Mouse (Mus musculus): Measurements from ENCODE around the gene Chgb. TPM values are rescaled to one million over a fixed set of nuclear protein-coding genes. Genes with fewer than 3 reads are reported as not detected.

Chgb gene
- total RNA-seq, 2 experiments from 2014 or later: 0.18 TPM; not detected in 1

DNA sequence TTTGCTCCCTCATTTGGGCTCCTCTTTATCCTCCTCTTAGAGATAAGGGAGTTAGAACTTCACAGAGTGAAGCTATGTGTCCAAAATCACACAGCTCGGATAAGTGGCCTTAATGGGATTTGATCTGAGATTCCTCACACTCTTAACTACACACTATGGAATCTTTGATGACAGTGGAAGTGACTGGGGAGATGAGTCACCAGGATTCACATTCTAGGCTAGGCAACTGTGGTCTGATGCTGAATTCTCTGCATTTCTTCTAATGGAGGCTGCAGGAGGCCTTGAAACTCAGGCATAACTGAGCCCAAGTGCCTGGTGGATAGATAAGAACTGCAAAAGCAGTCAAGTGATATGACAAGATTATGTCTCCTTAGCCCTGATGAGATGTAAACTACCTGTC is 10.3 kb upstream of the Chgb start:
- no peak overlapping the region for H3K27ac ChIP-seq
- intact Hi-C loops (cut with DNase I): no loop called here
- TF ChIP-seq CTCF (IDR thresholded peaks at IDR 0.05): no peak

DNA sequence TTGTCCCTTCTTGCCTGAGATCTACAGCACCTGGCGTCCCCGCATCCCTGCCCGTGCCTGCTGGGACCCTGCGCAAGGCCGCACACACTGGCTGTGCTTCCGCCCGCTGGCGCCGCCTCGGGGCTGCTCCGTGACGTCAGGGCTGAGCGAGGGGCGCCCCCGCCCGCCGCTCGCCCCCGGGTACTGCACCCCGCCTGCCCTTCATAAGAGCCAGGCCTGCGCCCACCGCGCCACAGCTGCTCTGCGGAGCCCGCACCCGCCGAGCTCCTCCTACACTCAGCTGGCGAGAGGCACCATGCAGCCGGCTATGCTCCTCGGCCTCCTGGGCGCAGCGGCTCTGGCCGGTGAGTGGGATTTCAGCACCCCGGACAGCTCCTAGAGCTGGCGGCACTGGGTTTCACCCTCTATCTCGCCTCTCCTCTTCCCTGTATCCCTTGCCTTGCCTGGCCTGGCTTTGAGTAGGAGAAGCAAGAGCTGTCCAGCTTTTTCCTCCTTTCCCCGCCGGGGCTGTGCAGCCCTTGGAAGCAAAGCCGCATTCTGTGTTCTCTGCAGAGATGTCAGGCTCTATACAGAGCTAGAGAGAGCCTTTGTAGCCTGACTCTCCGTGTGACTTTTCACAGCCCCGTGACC is 476 bp downstream of the Chgb start:
- DNase-seq: peak; percentile 85
- intact Hi-C loops (cut with DNase I): no loop called here
- H3K4me3 ChIP-seq: 0 out of 2 replicates have a peak overlapping the region, but pooled peaks have one; percentile 26
- no peak overlapping the region for H3K27ac ChIP-seq
- no peak for TF ChIP-seq CTCF (IDR thresholded peaks at IDR 0.05)

More for the DNA sequence above, 10.3 kb upstream of the Chgb start:
- no peak overlapping the region for H3K4me3 ChIP-seq
- DNase-seq: no peak

DNA sequence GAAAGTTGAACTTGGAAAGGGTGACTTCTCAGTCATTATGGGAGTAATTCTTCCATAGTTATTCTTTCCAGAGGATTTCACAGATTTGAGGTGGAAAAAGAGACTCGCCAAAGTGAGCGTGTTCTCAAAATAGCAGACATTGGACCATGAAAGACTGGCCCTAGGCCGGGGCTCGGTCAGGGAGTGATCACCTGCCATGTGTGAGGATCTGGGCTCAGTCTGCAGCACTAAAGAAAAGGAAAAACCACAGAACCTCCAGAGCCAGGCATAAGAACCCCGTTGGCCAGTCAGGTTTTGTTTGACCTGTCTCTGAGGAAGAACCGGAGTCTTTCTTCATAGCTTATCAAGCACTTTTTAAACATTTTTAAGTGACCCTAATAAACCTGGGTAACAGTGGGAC is 3.0 kb downstream of the Chgb start:
- DNase-seq: no peak
- TF ChIP-seq CTCF (IDR thresholded peaks at IDR 0.05): no peak
- H3K27ac ChIP-seq: no peak overlapping the region
- intact Hi-C loops (cut with DNase I): no loop called here
- H3K4me3 ChIP-seq: no peak overlapping the region

DNA sequence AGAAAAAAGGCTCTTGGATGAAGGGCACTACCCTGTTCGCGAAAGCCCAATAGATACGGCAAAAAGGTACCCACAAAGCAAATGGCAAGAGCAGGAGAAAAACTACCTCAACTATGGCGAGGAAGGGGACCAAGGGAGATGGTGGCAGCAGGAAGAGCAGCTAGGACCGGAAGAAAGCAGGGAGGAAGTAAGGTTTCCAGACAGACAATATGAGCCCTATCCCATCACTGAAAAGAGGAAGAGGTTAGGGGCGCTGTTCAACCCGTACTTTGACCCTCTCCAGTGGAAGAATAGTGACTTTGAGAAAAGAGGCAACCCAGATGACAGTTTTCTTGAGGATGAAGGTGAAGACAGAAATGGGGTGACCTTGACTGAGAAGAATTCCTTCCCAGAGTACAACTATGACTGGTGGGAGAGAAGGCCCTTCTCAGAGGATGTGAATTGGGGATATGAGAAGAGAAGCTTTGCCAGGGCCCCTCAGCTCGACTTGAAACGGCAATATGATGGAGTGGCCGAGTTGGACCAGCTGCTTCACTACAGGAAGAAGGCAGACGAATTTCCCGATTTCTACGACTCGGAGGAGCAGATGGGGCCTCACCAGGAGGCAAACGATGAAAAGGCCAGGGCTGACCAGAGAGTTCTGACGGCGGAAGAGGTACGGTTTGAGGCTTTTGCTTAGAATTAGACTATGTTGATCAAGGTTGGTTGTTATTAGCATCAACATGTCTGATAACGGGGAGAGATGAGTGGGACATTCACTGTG is 12.5 kb downstream of the Chgb start:
- no peak for TF ChIP-seq CTCF (IDR thresholded peaks at IDR 0.05)
- H3K27ac ChIP-seq: no peak overlapping the region
- H3K4me3 ChIP-seq: no peak overlapping the region
- DNase-seq: no peak
- intact Hi-C loops (cut with DNase I): no loop called here

DNA sequence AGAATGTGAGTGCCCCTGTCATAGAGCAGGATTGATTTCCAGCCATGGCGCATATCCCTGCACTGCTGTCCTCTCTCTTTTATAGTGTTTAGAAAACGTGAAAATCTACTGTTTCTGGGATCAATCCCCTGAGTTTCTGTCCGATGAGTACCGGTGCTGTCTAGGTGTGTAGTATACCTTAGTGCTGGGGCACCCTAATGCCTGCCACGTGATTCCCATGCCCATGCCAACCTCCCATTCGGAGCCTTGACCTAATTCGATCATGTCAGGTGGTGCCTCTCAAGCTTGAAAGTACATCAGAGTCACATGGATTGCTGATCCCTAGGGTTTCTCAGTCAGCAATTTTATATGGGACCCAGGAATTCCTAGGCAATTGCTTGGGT is 13.1 kb downstream of the Chgb start:
- DNase-seq: no peak
- no peak for TF ChIP-seq CTCF (IDR thresholded peaks at IDR 0.05)
- Histone ChIP-seq H3K4me3 (no peak overlapping the region), H3K27ac (no peak overlapping the region)
- intact Hi-C loops (cut with DNase I): no loop called here

DNA sequence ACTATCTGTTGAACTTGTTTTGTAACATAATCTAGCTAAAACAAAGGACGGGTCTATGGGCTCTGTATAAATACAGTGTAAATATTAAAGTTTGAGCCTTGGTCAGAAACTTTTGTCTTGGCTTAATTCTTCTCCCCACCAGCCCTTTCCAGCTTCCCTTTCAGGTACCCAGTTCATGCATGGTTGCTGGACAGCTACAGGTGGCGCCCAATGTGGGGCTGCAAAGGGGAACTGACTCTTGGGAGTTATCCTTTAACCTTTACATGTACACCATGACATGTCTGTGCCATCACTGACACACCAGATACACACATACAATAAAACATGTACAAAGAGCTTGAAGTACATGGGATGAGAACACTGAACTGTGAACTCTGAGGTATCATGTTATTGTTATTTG is 21.9 kb downstream of the Chgb start:
- intact Hi-C loops (cut with DNase I): no loop called here
- TF ChIP-seq CTCF (IDR thresholded peaks at IDR 0.05): no peak
- DNase-seq: no peak
- Histone ChIP-seq H3K27ac (no peak overlapping the region), H3K4me3 (no peak overlapping the region)

DNA sequence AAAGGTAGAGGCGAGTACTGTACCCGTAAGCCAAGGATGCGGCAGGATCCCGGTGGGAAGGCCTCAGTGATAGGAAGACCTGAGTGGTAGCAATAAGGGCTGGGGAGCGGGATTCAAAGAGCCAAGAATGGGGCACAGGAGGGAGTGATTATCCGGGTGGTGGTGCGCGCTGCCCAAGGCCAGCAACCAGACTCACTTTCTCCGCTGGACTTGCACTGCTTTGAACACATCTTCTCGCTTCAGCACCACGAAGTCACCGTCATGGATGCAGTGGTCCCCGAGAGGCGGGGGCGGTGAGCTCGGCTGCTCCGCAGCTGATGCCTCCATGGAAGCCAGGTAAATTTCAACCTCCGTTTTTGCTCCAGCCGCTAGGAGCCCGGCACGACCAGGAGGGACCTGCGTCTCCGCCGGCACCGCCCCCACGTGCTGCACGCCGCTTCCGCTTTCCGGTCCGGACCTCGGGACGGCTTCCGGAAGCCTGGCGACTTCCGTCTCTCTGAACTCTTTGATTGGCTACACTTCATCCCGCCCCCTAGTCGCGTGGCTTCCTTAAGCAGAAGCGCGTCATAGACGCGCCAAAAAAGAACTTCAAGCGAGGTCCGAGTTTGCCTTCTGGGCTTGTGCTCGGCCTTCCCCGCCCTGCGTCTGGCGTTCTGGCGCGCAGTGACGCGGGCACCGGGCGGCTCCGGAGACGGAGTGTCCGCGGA is 34.7 kb downstream of the Chgb start, which contains the start of the genes Trmt6 and Mcm8:
TSS of gene Trmt6 (minus strand) at position 448 of the 707 bp plus-strand sequence.
TSS of gene Mcm8 (plus strand) at position 534 of the 707 bp plus-strand sequence.
- intact Hi-C loops (cut with DNase I): loop anchor here (1.0 kb wide), 1 partner anchor 31 kb away; the partner anchor contains the start of gene Crls1
- peak; percentile 54 for TF ChIP-seq CTCF (IDR thresholded peaks at IDR 0.05)
- peak within 1 kb of the TSS; percentile 86 for H3K27ac ChIP-seq
- DNase-seq: peak; percentile 95
- H3K4me3 ChIP-seq: peak within 1 kb of the TSS; percentile 90

DNA sequence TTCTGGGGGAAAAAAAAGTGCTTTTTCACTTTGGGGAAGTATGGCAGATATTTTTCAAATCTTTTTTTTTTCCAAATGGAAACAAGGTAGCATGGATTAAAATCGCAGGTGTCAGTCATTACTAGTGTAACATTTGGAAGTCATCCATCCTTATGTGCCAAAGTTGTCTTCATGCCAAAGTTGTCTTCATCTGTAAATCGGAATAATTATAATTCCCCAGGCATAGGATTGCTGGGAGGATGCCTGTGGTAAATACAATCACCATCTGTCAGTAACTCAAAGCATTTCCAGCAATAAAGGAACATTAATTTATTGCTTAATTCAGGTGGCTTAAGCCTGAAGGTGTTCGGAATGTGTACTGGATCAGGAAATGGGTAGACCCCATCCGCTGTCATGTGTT is 60.0 kb downstream of the Chgb start:
- intact Hi-C loops (cut with DNase I): no loop called here
- Histone ChIP-seq H3K4me3 (no peak overlapping the region), H3K27ac (no peak overlapping the region)
- TF ChIP-seq CTCF (IDR thresholded peaks at IDR 0.05): no peak
- DNase-seq: no peak

Other genes with a start within 250 kb of the Chgb start
- gene Gpcpd1, start 193.5 kb upstream of the Chgb start, total RNA-seq (2021): 100 to 1,000 TPM; 167 to 341 TPM
- 1 to 10 TPM; 6.2 to 6.9 TPM for gene Shld1, start 94.3 kb upstream of the Chgb start, total RNA-seq (2021)
- gene Trmt6, start 34.8 kb downstream of the Chgb start, total RNA-seq (2021): 1 to 10 TPM; 5.5 to 7.4 TPM
- 1 to 10 TPM; 1.3 TPM for gene Mcm8, start 34.9 kb downstream of the Chgb start, total RNA-seq (2021)
- 10 to 100 TPM; 11.0 to 16.2 TPM for gene Crls1, start 65.4 kb downstream of the Chgb start, total RNA-seq (2021)
- not detected for gene Lrrn4, start 99.6 kb downstream of the Chgb start, total RNA-seq (2021)
- not detected for gene Fermt1, start 164.6 kb downstream of the Chgb start, total RNA-seq (2021)

Data from gastrocnemius, adult 2 months (tissue).